Mouse (Mus musculus): ENCODE data around the gene Ets1. TPM values are rescaled to one million over a fixed set of nuclear protein-coding genes. Genes with fewer than 3 reads are reported as not detected.

Ets1 gene
- total RNA-seq, 1 experiment from 2014 or later, result 25.9 TPM

GRCm38 (mm10) chr9:32714487-32714886, 78.5 kb downstream of the Ets1 start:
- ATAC-seq (replicated peaks in 1 of 2; ENCODE audit: insufficient read depth in 1 of 2, low FRiP score in 2 of 2, low TSS enrichment in 1 of 2, low read depth in 1 of 2, poor library complexity in 2 of 2, severe bottlenecking in 2 of 2), result no peak

DNA sequence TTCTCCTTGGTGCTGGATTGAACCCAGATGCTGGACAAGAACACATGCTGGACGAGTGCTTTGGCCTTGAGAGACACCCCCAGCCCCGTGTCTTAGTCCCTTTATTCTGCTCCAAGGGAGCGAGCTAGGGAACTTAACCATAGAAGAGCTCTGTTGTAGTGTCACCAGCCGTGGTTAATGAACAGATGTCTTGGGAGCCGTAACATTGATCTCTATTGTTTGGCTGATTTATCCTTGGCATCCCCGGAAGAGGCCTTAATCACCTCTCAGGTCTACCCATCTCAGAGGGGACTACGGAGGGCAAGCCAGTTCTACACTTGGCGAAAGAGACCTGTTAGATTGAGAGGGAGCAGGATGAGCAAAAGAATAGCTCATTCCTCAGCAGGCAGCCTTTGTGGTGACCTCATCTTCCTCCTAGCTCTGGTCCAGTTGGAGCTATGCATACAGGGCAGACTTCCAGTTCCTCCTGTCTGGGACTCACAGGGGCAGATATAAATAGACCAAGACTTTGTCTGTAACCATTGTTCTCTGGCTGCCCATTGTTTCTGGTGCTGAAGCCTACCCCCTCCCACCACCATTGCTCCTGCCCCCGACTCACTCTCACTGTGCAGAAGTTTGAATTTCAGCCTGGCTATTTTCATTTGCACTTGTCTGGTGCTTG, 79.9 kb downstream of the Ets1 start:
- ATAC-seq (replicated peaks in 1 of 2; ENCODE audit: insufficient read depth in 1 of 2, low FRiP score in 2 of 2, low TSS enrichment in 1 of 2, low read depth in 1 of 2, poor library complexity in 2 of 2, severe bottlenecking in 2 of 2), result no peak

DNA sequence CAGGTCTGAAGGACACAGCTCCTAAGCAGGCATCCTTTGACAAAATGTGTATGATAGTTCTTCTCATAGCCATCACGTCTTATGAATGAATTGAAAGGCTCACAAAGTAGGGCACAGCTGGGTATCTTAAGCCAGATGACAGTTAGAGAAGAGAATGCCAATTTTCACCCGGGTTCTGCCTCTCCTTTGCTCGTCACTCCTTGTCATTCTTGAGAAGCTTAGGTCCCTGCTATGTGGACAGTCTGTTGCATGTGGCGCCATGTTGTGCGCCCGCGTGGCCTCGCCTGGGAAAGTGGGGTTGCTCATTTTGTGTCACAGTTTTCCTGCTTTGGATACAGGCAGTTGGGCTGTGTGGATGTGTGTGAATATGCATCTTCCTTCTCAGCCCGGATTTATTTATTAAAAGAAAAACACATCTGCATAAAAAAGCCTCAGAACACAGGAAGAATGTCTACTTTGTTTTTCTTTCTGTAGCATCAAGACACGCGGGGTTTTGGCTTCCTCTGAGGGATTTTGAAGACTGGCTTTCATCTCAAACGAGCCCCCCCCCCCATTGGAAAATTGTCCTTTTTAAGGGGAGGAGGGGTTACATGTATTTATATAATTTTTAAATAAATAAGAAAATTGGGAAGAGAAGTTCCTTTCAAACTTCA, 81.4 kb downstream of the Ets1 start:
- no peak for ATAC-seq (replicated peaks in 1 of 2; ENCODE audit: insufficient read depth in 1 of 2, low FRiP score in 2 of 2, low TSS enrichment in 1 of 2, low read depth in 1 of 2, poor library complexity in 2 of 2, severe bottlenecking in 2 of 2)

GRCm38 (mm10) chr9:32717931-32718820, 82.2 kb downstream of the Ets1 start:
- ATAC-seq (replicated peaks in 1 of 2; ENCODE audit: insufficient read depth in 1 of 2, low FRiP score in 2 of 2, low TSS enrichment in 1 of 2, low read depth in 1 of 2, poor library complexity in 2 of 2, severe bottlenecking in 2 of 2), result no peak

DNA sequence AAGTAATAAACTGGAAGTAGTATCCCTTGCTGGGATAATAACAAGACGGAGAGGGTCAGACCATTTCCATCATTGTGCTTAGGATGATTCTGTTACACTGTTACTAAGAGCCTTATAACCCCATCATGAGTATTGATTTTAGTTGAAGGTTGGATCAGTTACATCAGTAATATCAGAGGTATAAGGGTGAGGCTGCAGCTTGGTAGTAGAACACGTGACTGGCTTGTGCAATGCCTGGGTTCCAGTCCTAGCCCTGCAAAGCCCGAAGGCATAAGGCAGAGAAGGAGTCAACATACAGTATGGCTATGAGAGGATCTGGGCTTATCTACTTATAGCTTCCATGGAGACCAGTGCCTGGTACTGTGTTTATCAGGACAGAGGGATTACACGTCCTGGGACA, 82.8 kb downstream of the Ets1 start:
- no peak for ATAC-seq (replicated peaks in 1 of 2; ENCODE audit: insufficient read depth in 1 of 2, low FRiP score in 2 of 2, low TSS enrichment in 1 of 2, low read depth in 1 of 2, poor library complexity in 2 of 2, severe bottlenecking in 2 of 2)

DNA sequence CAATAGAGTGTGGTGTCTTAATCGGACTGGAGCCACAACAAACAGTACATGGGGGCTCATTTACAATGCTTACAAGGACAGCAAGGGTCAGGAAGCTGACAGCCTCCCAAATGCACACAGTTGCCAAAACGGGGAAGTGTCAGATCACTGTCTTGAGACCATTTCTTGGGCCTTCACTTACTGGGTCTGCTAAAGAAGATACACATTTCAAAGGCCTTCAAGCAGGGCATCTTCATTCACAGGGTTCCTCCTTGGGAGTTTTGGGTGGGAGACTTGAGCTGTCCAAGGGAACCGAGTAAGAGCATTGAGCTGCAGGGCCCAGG, 83.9 kb downstream of the Ets1 start:
- ATAC-seq (replicated peaks in 1 of 2; ENCODE audit: insufficient read depth in 1 of 2, low FRiP score in 2 of 2, low TSS enrichment in 1 of 2, low read depth in 1 of 2, poor library complexity in 2 of 2, severe bottlenecking in 2 of 2), result 0 out of 4 replicates have a peak, but pooled peaks of 1 of the 2 experiments have one; percentile 16

DNA sequence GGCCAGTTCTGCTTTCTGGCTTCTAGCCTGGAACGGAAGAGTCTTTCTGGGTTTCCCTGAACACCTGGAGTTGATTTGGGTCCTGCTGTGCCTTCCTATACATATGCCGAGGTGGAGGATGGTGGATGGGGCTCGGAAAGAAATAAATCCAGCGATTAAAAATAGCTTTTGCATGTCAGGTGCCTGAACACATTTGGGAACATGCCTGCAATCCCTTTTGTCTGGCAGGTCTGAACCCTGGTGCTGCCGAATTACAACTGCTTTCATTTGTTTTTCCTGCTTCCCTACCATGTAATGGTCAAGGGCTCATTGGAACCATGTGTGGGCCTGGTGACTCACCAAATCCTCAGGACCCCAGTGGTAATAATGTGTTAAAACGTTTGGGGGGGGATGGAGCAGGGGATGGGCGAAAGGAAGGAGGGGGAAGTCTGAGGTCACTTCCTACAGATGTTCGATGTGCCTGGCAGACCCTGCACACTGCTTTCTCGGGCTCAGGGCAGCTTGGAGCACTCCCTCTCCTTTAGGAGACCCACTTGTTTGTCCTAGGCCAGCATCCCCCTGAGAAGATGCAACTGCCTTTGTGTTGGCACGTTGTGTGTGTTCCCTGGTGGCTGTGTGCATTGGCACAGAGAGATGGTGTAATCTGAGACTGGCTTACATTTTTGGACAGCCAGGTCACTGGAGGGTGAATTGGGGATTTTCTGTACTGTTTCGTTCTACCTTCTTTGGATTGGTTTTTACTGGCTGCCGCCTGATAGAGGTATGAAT, 84.4 kb downstream of the Ets1 start:
- peak; percentile 43 to 58; a peak in 3 of 4 replicates for ATAC-seq (replicated peaks in 1 of 2; ENCODE audit: insufficient read depth in 1 of 2, low FRiP score in 2 of 2, low TSS enrichment in 1 of 2, low read depth in 1 of 2, poor library complexity in 2 of 2, severe bottlenecking in 2 of 2)

- ATAC-seq (replicated peaks in 1 of 2; ENCODE audit: insufficient read depth in 1 of 2, low FRiP score in 2 of 2, low TSS enrichment in 1 of 2, low read depth in 1 of 2, poor library complexity in 2 of 2, severe bottlenecking in 2 of 2), result no peak
These were observed 85.1 kb downstream of the Ets1 start for GRCm38 (mm10) chr9:32721081-32721480.

DNA sequence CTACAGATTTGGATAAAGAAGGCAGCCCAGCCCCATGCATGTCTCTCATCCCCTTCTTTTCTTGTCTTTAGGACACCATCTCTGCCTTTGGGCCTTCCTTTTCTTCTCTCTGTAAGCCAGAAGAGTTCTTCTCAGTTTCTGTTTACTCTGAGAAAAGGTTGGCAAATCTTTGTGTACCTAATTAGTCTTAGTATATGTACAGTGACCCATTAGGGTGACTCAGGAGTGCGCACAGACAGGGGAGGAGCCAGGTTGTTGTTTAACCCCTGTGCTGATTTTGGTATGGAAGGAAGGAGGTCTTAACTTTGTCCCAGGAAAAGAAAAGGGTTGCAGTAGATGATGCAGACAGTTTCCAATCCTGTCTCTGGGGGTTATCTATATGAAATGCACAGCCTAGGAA, 86.2 kb downstream of the Ets1 start:
- ATAC-seq (replicated peaks in 1 of 2; ENCODE audit: insufficient read depth in 1 of 2, low FRiP score in 2 of 2, low TSS enrichment in 1 of 2, low read depth in 1 of 2, poor library complexity in 2 of 2, severe bottlenecking in 2 of 2), result no peak

GRCm38 (mm10) chr9:32722969-32723368, 86.9 kb downstream of the Ets1 start:
- no peak for ATAC-seq (replicated peaks in 1 of 2; ENCODE audit: insufficient read depth in 1 of 2, low FRiP score in 2 of 2, low TSS enrichment in 1 of 2, low read depth in 1 of 2, poor library complexity in 2 of 2, severe bottlenecking in 2 of 2)

- no peak for ATAC-seq (replicated peaks in 1 of 2; ENCODE audit: insufficient read depth in 1 of 2, low FRiP score in 2 of 2, low TSS enrichment in 1 of 2, low read depth in 1 of 2, poor library complexity in 2 of 2, severe bottlenecking in 2 of 2)
These were observed 88.3 kb downstream of the Ets1 start for GRCm38 (mm10) chr9:32724131-32724825.

DNA sequence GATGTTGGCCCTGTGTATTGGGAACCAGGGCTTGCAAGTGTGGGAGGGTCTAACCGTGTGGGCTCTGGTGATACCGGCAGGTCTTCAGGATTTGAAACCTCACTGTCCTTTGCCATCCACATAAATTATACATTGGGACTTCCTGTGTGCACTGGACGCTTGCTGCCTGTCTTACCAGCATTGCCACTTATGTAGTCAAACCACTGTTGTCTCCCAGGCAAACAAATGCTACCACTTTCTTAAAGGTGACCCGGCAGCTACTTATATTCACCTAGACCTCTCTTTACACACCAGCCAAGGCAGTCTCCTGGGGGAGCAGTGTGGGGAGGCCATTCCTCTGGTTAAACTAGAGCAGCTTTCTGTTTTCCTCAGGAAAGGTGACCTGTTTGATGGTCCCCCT, 89.9 kb downstream of the Ets1 start:
- no peak for ATAC-seq (replicated peaks in 1 of 2; ENCODE audit: insufficient read depth in 1 of 2, low FRiP score in 2 of 2, low TSS enrichment in 1 of 2, low read depth in 1 of 2, poor library complexity in 2 of 2, severe bottlenecking in 2 of 2)

DNA sequence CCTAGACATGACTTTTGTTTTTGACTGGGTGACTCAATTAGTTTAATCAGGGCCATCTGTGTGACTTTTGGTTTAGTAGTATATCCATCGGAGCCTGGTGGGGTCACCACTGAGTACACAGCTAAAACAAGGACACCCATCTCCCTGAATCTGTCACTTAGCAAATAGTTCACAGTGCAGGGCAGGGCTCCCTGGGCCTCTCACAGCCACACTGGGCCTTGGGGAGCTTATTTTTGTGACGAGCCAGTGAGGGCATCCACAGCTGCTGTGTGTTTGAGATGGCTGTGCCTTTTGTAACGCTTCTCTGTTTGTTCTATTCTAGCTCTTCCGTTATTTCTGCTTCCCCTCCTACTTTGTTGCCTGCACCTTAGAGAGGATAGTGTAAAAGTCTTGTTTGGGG, 90.6 kb downstream of the Ets1 start:
- ATAC-seq (replicated peaks in 1 of 2; ENCODE audit: insufficient read depth in 1 of 2, low FRiP score in 2 of 2, low TSS enrichment in 1 of 2, low read depth in 1 of 2, poor library complexity in 2 of 2, severe bottlenecking in 2 of 2), result no peak

DNA sequence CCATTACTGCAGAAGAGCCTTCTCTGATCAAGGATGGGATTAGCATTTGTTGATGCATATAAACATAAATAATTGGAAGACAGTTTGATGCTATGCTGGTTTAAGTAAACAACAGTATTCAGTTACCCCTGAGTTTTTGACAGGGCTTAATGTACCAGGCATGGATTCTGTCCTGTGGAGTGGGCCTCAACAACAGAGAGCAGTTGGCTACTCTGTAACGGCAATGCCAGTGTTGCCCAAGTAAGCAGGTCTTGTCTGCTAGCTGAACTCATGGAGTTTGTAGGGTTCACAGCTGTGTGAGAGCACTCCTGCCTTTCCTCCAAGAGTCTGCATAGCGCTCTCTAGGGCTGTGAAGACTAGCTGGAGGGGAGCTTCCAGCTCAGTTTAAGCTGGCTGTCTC, 91.0 kb downstream of the Ets1 start:
- ATAC-seq (replicated peaks in 1 of 2; ENCODE audit: insufficient read depth in 1 of 2, low FRiP score in 2 of 2, low TSS enrichment in 1 of 2, low read depth in 1 of 2, poor library complexity in 2 of 2, severe bottlenecking in 2 of 2), result no peak

DNA sequence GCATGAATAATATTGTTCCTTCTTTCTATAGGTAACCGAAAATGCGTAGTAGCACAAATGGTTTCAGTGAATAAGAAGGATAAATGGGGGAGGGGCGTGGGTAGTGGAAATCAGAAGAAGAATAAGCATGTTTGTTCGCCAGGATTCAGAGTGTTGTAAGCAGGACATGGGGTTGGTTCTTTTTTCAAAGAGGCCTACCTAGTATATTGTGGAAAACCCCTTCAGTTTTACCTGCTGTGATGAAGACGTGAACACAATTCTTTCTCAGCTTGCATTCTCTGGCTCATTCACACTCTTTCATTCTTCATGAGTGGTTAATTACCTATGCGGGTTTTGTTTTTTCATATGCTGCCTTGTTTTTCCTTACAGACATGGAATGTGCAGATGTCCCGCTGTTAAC, 92.3 kb downstream of the Ets1 start:
- ATAC-seq (replicated peaks in 1 of 2; ENCODE audit: insufficient read depth in 1 of 2, low FRiP score in 2 of 2, low TSS enrichment in 1 of 2, low read depth in 1 of 2, poor library complexity in 2 of 2, severe bottlenecking in 2 of 2), result no peak

GRCm38 (mm10) chr9:32728806-32729205, 92.8 kb downstream of the Ets1 start:
- no peak for ATAC-seq (replicated peaks in 1 of 2; ENCODE audit: insufficient read depth in 1 of 2, low FRiP score in 2 of 2, low TSS enrichment in 1 of 2, low read depth in 1 of 2, poor library complexity in 2 of 2, severe bottlenecking in 2 of 2)

GRCm38 (mm10) chr9:32729207-32729606, 93.2 kb downstream of the Ets1 start:
- ATAC-seq (replicated peaks in 1 of 2; ENCODE audit: insufficient read depth in 1 of 2, low FRiP score in 2 of 2, low TSS enrichment in 1 of 2, low read depth in 1 of 2, poor library complexity in 2 of 2, severe bottlenecking in 2 of 2), result no peak

All from hematopoietic stem cell, adult 5-6 weeks (primary cell).